Mouse (Mus musculus): ENCODE results near the gene Apoa2.
A peak's percentile ranks its signal among the peaks of the same experiment; 100 is the strongest.
"Not testable (repeated sequence)": the region's sequence is repeated elsewhere in the genome, so short reads cannot be mapped to it uniquely, and the experiment has no call there.

The Apoa2 gene

GRCm38 (mm10) chr1:171237438-171237837 is 12.6 kb downstream of the Apoa2 start:
- no peak for DNase-seq

GRCm38 (mm10) chr1:171238463-171238862 is 13.6 kb downstream of the Apoa2 start:
- peak; percentile 68 for DNase-seq

- no peak for DNase-seq
Measured at GRCm38 (mm10) chr1:171239992-171240744, 15.3 kb downstream of the Apoa2 start.

- no peak for DNase-seq
Measured at GRCm38 (mm10) chr1:171240911-171241310, 16.1 kb downstream of the Apoa2 start.

- not testable (repeated sequence) for DNase-seq
Measured at GRCm38 (mm10) chr1:171241952-171242351, 17.1 kb downstream of the Apoa2 start.

GRCm38 (mm10) chr1:171245353-171245752 is 20.5 kb downstream of the Apoa2 start:
- no peak for DNase-seq

GRCm38 (mm10) chr1:171246709-171247452 is 22.0 kb downstream of the Apoa2 start:
- DNase-seq: peak; percentile 97

- no peak for DNase-seq
Measured at GRCm38 (mm10) chr1:171247453-171247841, 22.6 kb downstream of the Apoa2 start.

GRCm38 (mm10) chr1:171247916-171248315 is 23.1 kb downstream of the Apoa2 start:
- DNase-seq: no peak

- DNase-seq: no peak
Measured at GRCm38 (mm10) chr1:171248386-171249226, 23.8 kb downstream of the Apoa2 start.

GRCm38 (mm10) chr1:171249913-171250600 is 25.2 kb downstream of the Apoa2 start, which contains the start of gene Adamts4:
Gene Adamts4 (plus strand): TSS chr1:171250421.
- no peak for DNase-seq

GRCm38 (mm10) chr1:171250680-171251593 is 26.1 kb downstream of the Apoa2 start, which contains the start of gene Ndufs2:
Gene Ndufs2 (minus strand): TSS chr1:171251388.
- no peak for DNase-seq

- no peak for DNase-seq
Measured at GRCm38 (mm10) chr1:171251594-171252324, 26.9 kb downstream of the Apoa2 start.

GRCm38 (mm10) chr1:171252415-171252814 is 27.6 kb downstream of the Apoa2 start:
- peak; percentile 3 for DNase-seq

- no peak for DNase-seq
Measured at GRCm38 (mm10) chr1:171256095-171256818, 31.4 kb downstream of the Apoa2 start.

GRCm38 (mm10) chr1:171256937-171257548 is 32.2 kb downstream of the Apoa2 start:
- peak; percentile 75 for DNase-seq

- DNase-seq: no peak
Measured at GRCm38 (mm10) chr1:171257781-171258180, 32.9 kb downstream of the Apoa2 start.

GRCm38 (mm10) chr1:171258921-171259320 is 34.1 kb downstream of the Apoa2 start:
- no peak for DNase-seq

GRCm38 (mm10) chr1:171260316-171260715 is 35.5 kb downstream of the Apoa2 start:
- DNase-seq: no peak

Measured in liver (tissue).